Mouse (Mus musculus) heart, adult 2 months (tissue): ENCODE measurements around the gene Gm20388. TPM values are rescaled to one million over a fixed set of nuclear protein-coding genes. Genes with fewer than 3 reads are reported as not detected.

Experiments used
- DNase-seq, 2 experiments: peaks; one replicate each; pipeline ENCODE4 v3.0.0; 2021
- H3K27ac ChIP-seq: fragments of 200-600 bp; 2 replicates; pipeline ENCODE4 v1.8.1; 2022
- H3K27me3 ChIP-seq: fragments of 200-500 bp; 2 replicates; pipeline ENCODE4 v1.6.1; 2012; ENCODE audit warnings: mild to moderate bottlenecking, low read length, inconsistent platforms, mixed read lengths; ENCODE audit not compliant: control insufficient read depth, insufficient read depth
- H3K36me3 ChIP-seq: fragments of 200-500 bp; 2 replicates; pipeline ENCODE4 v1.6.1; 2012; ENCODE audit warnings: low read length, inconsistent platforms; ENCODE audit not compliant: control insufficient read depth, insufficient read depth
- H3K4me1 ChIP-seq: fragments of 200-500 bp; 2 replicates; pipeline ENCODE4 v1.6.1; 2011; ENCODE audit warnings: low read length; ENCODE audit not compliant: control insufficient read depth, insufficient read depth
- H3K4me3 ChIP-seq: fragments of 200-600 bp; 2 replicates; pipeline ENCODE4 v1.8.1; 2022
- H3K79me2 ChIP-seq: fragments of 200-500 bp; replicated peaks from 2 replicates; pipeline ENCODE4 v1.6.1; 2012; ENCODE audit warnings: mild to moderate bottlenecking, inconsistent platforms, low read length, moderate library complexity, mixed read lengths; ENCODE audit not compliant: control insufficient read depth, insufficient read depth
- H3K9ac ChIP-seq: fragments of 200-500 bp; 2 replicates; pipeline ENCODE4 v1.6.1; 2012; ENCODE audit warnings: low read depth, mild to moderate bottlenecking, control low read depth, inconsistent platforms, low read length, mixed read lengths
- CTCF ChIP-seq: fragments of 200-600 bp; IDR thresholded peaks from 2 replicates; pipeline ENCODE4 v1.8.1; 2022; ENCODE audit warnings: antibody characterized with exemption, mild to moderate bottlenecking, moderate library complexity
- EP300 ChIP-seq: fragments of 200-500 bp; IDR thresholded peaks from 2 replicates; pipeline ENCODE4 v1.6.1; 2011; ENCODE audit warnings: low read depth, low read length, control low read depth; ENCODE audit not compliant: insufficient read depth
- POLR2A ChIP-seq: fragments of 200-500 bp; IDR thresholded peaks from 2 replicates; pipeline ENCODE4 v1.6.1; 2011; ENCODE audit warnings: mild to moderate bottlenecking, low read depth, low read length, control low read depth; ENCODE audit not compliant: insufficient read depth
- WGBS: fragments of 180-500 bp; shearing (Covaris S2); methylation state at CpG from one replicate; pipeline ENCODE4 v1.1.7; 2018; 5-methylcytosine and 5-hydroxymethylcytosine counted together
- intact Hi-C: fragments of 180-260 bp; cut with DNase I; formaldehyde crosslinking; loops from one replicate; pipeline ENCODE4 v1.15.1; 2025
- polyA plus RNA-seq: library from polyadenylated mRNA; depleted of rRNA; stranded (reverse); fragments of >200 nt; gene quantifications from 2 replicates; pipeline ENCODE4 v1.2.3, GENCODE M21; 2012
- total RNA-seq, 2 experiments: library from RNA; stranded (reverse); gene quantifications; 2 replicates each; pipeline ENCODE4 v1.2.3; 2021

The Gm20388 gene
- total and polyA plus RNA-seq, 3 experiments: 1.8 to 32.3 TPM; not detected in 1

DNA sequence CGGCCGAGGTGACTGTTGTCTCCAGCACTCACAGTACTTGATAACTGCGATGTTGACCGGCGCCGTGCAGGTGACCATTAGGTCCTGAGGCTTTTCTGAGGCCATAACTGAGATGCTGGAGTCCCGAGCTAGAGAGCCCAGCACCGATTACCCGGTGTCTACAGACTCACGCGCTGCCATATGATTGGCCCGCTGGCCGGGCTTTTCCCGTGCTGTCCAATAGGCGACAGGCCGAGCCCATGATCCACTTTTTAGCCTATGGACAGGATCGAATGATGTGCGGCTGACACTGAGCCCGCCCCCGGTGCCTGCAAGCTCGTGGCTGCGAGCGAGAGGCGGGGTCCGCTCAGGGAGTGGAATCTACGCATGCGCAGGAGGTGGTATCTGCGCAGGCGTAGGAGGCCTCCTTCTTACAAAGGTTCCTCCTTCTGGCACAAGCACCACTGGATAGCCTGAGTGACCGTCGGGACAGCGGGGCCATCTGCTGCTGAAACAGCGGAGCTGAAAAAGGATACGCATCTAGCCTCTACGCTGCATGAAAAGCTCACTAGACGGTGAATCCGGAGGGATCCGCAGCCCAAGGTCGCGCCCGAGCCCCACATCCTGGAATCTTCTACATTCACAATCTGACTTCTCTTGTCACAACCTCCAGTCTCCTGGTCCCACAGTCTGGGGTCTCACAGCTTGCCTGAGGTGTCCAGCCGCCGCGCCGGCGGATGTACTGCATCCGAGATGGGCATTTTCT lies 2532.8 kb downstream of the Gm20388 start, which contains the start of gene Mvd:
Gene Mvd (minus strand): TSS at position 161 of the 745 bp plus-strand sequence.
- H3K27me3 ChIP-seq: no peaks in the 10 kb centered on the region
- H3K4me1 ChIP-seq: peaks cover 2% of the 10 kb centered on the region; the same call in 1 of the 2 replicates
- intact Hi-C loops: loop anchor here (5.0 kb wide), 2 partner anchors 66 to 161 kb away; partner anchors contain the start of genes Zc3h18 and Zfpm1
- H3K27ac ChIP-seq: peak within 1 kb of the TSS; percentile 95
- peak; percentile 97 to 100 for DNase-seq
- under 1% methylated on average over 47 of the region's 47 CpGs for WGBS
- H3K9ac ChIP-seq: peak within 1 kb of the TSS; percentile 78
- no peaks in the 10 kb centered on the region for H3K79me2 ChIP-seq
- TF ChIP-seq EP300 (peak; percentile 94), POLR2A (peak; percentile 98), CTCF (peak; percentile 62)
- no peaks in the 10 kb centered on the region for H3K36me3 ChIP-seq
- H3K4me3 ChIP-seq: peak within 1 kb of the TSS; percentile 78

DNA sequence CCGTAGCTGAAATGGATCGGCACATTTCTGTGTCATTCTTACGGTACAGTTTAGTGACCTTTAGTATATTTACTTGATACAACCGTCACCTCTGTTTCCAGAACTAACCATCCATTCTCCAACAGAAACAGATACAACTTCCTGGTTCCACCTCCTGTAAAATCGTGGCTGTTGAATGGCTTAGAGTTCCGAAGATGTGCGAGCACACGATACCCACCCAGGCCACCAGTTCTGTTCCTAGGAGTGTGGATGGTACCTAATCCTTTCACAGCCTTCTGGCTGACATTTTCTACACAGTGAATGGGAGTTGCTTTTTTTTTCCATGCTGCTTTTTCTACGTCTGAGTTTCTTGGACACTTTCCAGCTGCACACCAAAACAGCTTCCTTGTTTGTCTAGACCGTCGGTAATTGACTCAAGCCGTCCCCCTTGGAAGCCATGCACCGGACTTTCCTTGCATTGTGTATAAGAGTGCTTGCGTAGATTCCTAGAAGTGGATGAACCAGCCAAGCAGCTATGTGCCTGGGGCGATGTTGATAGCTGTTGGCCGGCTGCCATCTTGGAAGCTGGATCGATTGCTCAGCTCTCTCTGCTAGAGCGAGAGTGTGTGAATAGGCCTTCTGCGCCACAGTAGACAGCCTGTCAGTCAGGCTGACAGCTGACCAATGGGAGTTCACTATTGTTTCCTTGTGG lies 2533.6 kb downstream of the Gm20388 start:
- intact Hi-C loops: loop anchor here (5.0 kb wide), 2 partner anchors 67 to 162 kb away; partner anchors contain the start of genes Zc3h18 and Zfpm1
- TF ChIP-seq EP300 (peak; percentile 78), POLR2A (peak; percentile 56), CTCF (no peak)
- no peaks in the 10 kb centered on the region for H3K27me3 ChIP-seq
- peak; percentile 86 to 90 for DNase-seq
- under 1% methylated on average over 19 of the region's 19 CpGs for WGBS
- no peaks in the 10 kb centered on the region for H3K36me3 ChIP-seq
- H3K4me3 ChIP-seq: peak overlapping the region; percentile 70
- H3K27ac ChIP-seq: peak overlapping the region; percentile 95
- peaks cover 2% of the 10 kb centered on the region; the same call in 1 of the 2 replicates for H3K4me1 ChIP-seq
- peak overlapping the region; percentile 78 for H3K9ac ChIP-seq
- no peaks in the 10 kb centered on the region for H3K79me2 ChIP-seq

DNA sequence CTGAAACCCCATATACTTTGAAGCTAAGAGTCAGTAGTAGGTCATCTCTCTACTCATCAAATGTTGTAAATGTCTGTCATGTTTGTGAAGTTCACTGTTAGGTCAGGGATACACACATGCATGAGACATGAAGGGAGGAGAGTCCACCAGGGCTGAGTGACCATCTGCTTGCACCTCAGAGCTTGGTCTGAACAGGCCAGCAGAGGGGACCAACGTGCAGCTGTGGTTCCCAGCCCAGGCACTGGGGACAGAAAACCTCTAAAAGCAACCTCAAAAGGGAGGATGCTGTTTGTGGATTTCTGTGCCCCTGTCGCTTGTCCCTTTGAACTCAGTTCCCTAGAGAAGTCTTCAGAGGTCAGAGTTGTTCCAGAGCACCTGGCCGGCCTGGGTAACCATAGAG lies 2534.6 kb downstream of the Gm20388 start:
- no peaks in the 10 kb centered on the region for H3K36me3 ChIP-seq
- H3K4me3 ChIP-seq: no peak overlapping the region
- H3K4me1 ChIP-seq: peaks cover 2% of the 10 kb centered on the region; the same call in 1 of the 2 replicates
- TF ChIP-seq EP300 (0 out of 2 replicates have a peak, but pooled peaks have one; percentile 20), CTCF (peak; percentile 56), POLR2A (no peak)
- H3K79me2 ChIP-seq: no peaks in the 10 kb centered on the region
- no peak for DNase-seq
- 49% methylated on average over 3 of the region's 3 CpGs for WGBS
- intact Hi-C loops: no loop called here
- H3K27ac ChIP-seq: peak overlapping the region; percentile 95
- H3K27me3 ChIP-seq: no peaks in the 10 kb centered on the region
- H3K9ac ChIP-seq: no peak overlapping the region

DNA sequence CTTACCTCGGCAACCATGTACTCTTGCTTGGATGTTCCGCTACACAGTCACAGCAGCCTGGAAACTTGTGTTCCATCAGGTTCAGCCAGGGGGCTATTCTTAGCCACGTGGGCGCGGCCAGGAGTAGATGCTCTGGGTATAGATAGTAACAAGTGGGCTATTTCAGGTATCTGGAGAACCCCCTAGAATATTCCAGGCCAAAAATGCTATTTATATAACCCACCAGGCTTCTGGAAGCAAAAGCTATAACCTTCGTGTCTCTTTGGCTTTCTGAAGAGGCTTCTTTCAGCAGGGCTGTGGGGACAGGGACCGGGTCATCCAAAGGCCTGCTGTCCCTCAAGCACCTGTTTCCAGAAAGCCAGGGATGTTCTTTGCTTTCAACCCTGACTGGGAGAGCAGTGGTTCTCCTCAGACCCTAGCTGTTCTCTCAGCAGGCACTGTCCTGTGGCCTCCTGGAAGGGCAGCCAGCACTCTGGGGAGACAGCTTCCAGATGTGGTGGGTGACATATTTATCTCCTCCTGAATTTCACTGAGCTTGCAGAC lies 2540.6 kb downstream of the Gm20388 start:
- intact Hi-C loops: no loop called here
- DNase-seq: peak; percentile 40 to 76
- no peaks in the 10 kb centered on the region for H3K27me3 ChIP-seq
- peak overlapping the region; percentile 92 for H3K27ac ChIP-seq
- H3K9ac ChIP-seq: peak overlapping the region; percentile 36
- H3K36me3 ChIP-seq: no peaks in the 10 kb centered on the region
- no peak overlapping the region for H3K4me3 ChIP-seq
- no peaks in the 10 kb centered on the region for H3K4me1 ChIP-seq
- H3K79me2 ChIP-seq: no peaks in the 10 kb centered on the region
- 41% methylated on average over 7 of the region's 7 CpGs for WGBS
- TF ChIP-seq POLR2A (peak; percentile 30; the same call in 1 of the 2 replicates), CTCF (peak; percentile 44), EP300 (peak; percentile 90)

DNA sequence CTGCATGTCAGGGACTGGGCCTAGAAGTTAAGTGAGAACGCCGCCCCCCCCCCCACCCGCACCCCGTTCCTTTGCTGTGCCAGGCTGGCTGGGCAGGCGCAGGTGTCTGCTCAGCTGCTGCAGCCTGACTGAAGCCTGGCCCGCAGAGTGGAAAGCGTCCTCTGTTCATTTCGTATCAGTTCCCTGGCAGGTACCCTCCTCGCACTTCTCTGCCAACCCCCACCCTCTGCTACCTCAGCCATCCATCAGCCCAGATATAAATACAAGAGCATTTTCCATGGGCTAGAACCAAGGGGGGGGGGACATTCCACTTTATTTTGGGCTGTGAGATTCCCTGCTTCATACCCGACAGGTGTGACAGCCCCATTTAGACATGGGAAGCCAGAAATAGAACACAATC lies 2541.5 kb downstream of the Gm20388 start:
- Histone ChIP-seq H3K27me3 (no peaks in the 10 kb centered on the region), H3K9ac (no peak overlapping the region), H3K79me2 (no peaks in the 10 kb centered on the region), H3K4me1 (no peaks in the 10 kb centered on the region), H3K4me3 (no peak overlapping the region), H3K27ac (peak overlapping the region; percentile 54), H3K36me3 (no peaks in the 10 kb centered on the region)
- WGBS: 70% methylated on average over 9 of the region's 10 CpGs
- intact Hi-C loops: no loop called here
- peak in 1 of 2 experiments; percentile 68 for DNase-seq
- TF ChIP-seq POLR2A (no peak; the same call in 1 of the 2 replicates), EP300 (peak; percentile 80)
